Mouse (Mus musculus) T-helper 1 cell (primary cell): ENCODE measurements around the gene Tmem254b.
"Not testable (repeated sequence)": the region's sequence is repeated elsewhere in the genome, so short reads cannot be mapped to it uniquely, and the experiment has no call there.

Experiments
- in situ Hi-C: fragments of 300-600 bp; cut with MboI, MseI; formaldehyde crosslinking; loops from one replicate; pipeline ENCODE4 v1.15.1; 2025; ENCODE audit warnings: high pct_unique_total_duplicates

Gene Tmem254b

GRCm38 (mm10) chr14:26206926-26207247, at the start of gene Tmem254b:
TSS of gene Tmem254b (minus strand) at chr14:26207041.
- in situ Hi-C loops: not testable (repeated sequence)

GRCm38 (mm10) chr14:26237183-26237582, 30.3 kb upstream of the Tmem254b start:
- in situ Hi-C loops: not testable (repeated sequence)

- in situ Hi-C loops: not testable (repeated sequence)
Measured at GRCm38 (mm10) chr14:26216233-26217000, 9.6 kb upstream of the Tmem254b start.

- in situ Hi-C loops: not testable (repeated sequence)
Measured at GRCm38 (mm10) chr14:26206197-26206925, 480 bp downstream of the Tmem254b start.

GRCm38 (mm10) chr14:26197851-26198250, 9.0 kb downstream of the Tmem254b start:
- in situ Hi-C loops: not testable (repeated sequence)

- in situ Hi-C loops: not testable (repeated sequence)
Measured at GRCm38 (mm10) chr14:26188361-26188760, 18.5 kb downstream of the Tmem254b start.

- in situ Hi-C loops: not testable (repeated sequence)
Measured at GRCm38 (mm10) chr14:26186638-26187037, 20.2 kb downstream of the Tmem254b start.

- in situ Hi-C loops: not testable (repeated sequence)
Measured at GRCm38 (mm10) chr14:26182380-26182779, 24.5 kb downstream of the Tmem254b start, which contains the start of gene Plac9b. TSS of gene Plac9b (minus strand) at chr14:26182480.

GRCm38 (mm10) chr14:26181660-26182059, 25.2 kb downstream of the Tmem254b start:
- in situ Hi-C loops: not testable (repeated sequence)

- in situ Hi-C loops: not testable (repeated sequence)
Measured at GRCm38 (mm10) chr14:26175028-26175427, 31.8 kb downstream of the Tmem254b start.

- in situ Hi-C loops: loop anchor here (25.0 kb wide), 1 partner anchor 462 kb away; no protein-coding TSS in a partner anchor
Measured at GRCm38 (mm10) chr14:26173955-26174354, 32.9 kb downstream of the Tmem254b start.

GRCm38 (mm10) chr14:26165266-26165665, 41.6 kb downstream of the Tmem254b start:
- in situ Hi-C loops: loop anchor here (25.0 kb wide), 1 partner anchor 453 kb away; no protein-coding TSS in a partner anchor

- in situ Hi-C loops: loop anchor here (25.0 kb wide), 1 partner anchor 450 kb away; no protein-coding TSS in a partner anchor
Measured at GRCm38 (mm10) chr14:26162423-26162822, 44.4 kb downstream of the Tmem254b start.

GRCm38 (mm10) chr14:26161156-26161555, 45.7 kb downstream of the Tmem254b start:
- in situ Hi-C loops: loop anchor here (25.0 kb wide), 1 partner anchor 449 kb away; no protein-coding TSS in a partner anchor

GRCm38 (mm10) chr14:26156032-26156431, 50.8 kb downstream of the Tmem254b start:
- in situ Hi-C loops: loop anchor here (5.0 to 25.0 kb wide), 2 partner anchors 284 to 444 kb away; no protein-coding TSS in a partner anchor
